Mouse (Mus musculus) stomach, postnatal 0 days (tissue): Measurements from ENCODE around the gene Pdxdc1.

Source experiments
- CTCF ChIP-seq: IDR thresholded peaks from 2 replicates; pipeline ENCODE4 v1.5.1; 2016; ENCODE audit warnings: antibody characterized with exemption, low read depth, mild to moderate bottlenecking, moderate library complexity
- EP300 ChIP-seq: optimal IDR thresholded peaks from 2 replicates; pipeline ENCODE3; 2016; ENCODE audit warnings: antibody characterized with exemption

GRCm38 (mm10) chr16:13883094-13883774 lies 19.7 kb downstream of the Pdxdc1 start:
- TF ChIP-seq CTCF (no peak), EP300 (no peak)
